Mouse (Mus musculus) bone marrow macrophage, adult 2 months (primary cell): ENCODE measurements around the gene Ccdc167.

Experiments
- CTCF ChIP-seq: IDR thresholded peaks from 2 replicates; pipeline ENCODE4 v1.5.1; 2012; ENCODE audit warnings: low read depth, mild to moderate bottlenecking, low read length, moderate library complexity
- POLR2A ChIP-seq: IDR thresholded peaks from 2 replicates; pipeline ENCODE4 v1.6.1; 2012; ENCODE audit warnings: mild to moderate bottlenecking, low read depth, low read length, borderline replicate concordance

DNA sequence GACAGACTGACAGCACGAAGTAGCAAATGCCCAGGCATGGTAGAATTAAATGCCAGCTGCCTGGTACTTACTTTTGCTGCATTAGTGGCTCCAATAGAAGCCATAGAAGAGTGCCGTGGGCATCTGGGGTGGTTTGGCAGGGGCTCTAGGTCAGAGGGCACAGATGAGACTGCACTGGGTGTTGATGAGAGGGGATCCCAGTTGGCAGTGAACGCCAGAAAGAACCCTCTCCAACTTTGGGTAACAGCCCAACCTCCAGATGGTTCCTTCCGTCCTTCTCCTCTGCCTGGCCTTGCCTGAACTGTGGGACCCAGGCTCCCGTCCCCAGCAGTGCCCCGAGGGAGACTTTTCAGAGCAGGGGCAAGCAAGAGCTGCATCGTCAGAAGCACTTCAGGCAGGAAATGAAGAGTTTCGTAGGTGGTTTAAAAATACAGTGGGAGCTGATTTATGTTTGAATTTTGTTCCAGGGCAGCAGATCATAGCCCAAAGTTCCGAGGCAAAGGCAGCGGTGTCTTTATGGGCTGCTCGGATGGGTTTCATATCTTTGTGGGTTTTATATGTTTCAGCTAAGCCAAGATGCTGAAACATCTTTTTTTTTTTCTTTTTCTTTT lies 4.0 kb upstream of the Ccdc167 start:
- TF ChIP-seq POLR2A (no peak), CTCF (no peak)
